Mouse (Mus musculus): Measurements from ENCODE around the gene Syf2. TPM values are rescaled to one million over a fixed set of nuclear protein-coding genes. Genes with fewer than 3 reads are reported as not detected.

Gene Syf2
- total and polyA plus RNA-seq, 3 experiments = 59.2 to 77.1 (median 76.1) TPM

- Histone ChIP-seq H3K27me3 (replicated peaks) (no peaks in the 10 kb centered on the region), H3K4me1 (ENCODE audit: control insufficient read depth in 1 of 2, insufficient read depth in 2 of 2) (peaks cover 7 to 56% of the 10 kb centered on the region in 2 experiments), H3K27ac (ENCODE audit: insufficient read depth, low read depth) (0 out of 2 replicates have a peak overlapping the region, but pooled peaks have one; percentile 39), H3K36me3 (replicated peaks in 1 of 2; ENCODE audit: control insufficient read depth in 1 of 2, insufficient read depth in 1 of 2, low read length in 1 of 2) (peaks cover 11 to 18% of the 10 kb centered on the region in 2 experiments), H3K9me3 (replicated peaks; ENCODE audit: low read length) (no peaks in the 10 kb centered on the region), H3K9ac (ENCODE audit: insufficient read depth, low read depth) (no peak overlapping the region), H3K4me2 (ENCODE audit: insufficient read depth, low read depth, poor library complexity, severe bottlenecking) (no peak overlapping the region), H3K4me3 (replicated peaks in 1 of 3; ENCODE audit: low read depth in 2 of 3, low read length in 2 of 3, poor library complexity in 1 of 3) (no peak overlapping the region), H3K79me2 (replicated peaks; ENCODE audit: control insufficient read depth, extremely low read depth, insufficient read depth, poor library complexity, severe bottlenecking) (peaks cover 20% of the 10 kb centered on the region)
- in situ Hi-C loops (cut with MboI; ENCODE audit: low pct_ligation_motif_present, low pct_unique_long_range_greater_than_20kb, low sequenced_read_pairs) (no loop called here), dilution Hi-C loops (cut with MboI; ENCODE audit: extremely low pct_ligation_motif_present, extremely low pct_unique_long_range_greater_than_20kb, low sequenced_read_pairs) (no loop called here)
- no peak for TF ChIP-seq CTCF (conservative IDR thresholded peaks at IDR 0.05 in 1 of 2, IDR thresholded peaks at IDR 0.05 in 1 of 2; ENCODE audit: low read depth in 2 of 2, low read length in 2 of 2)
- TF ChIP-seq MYC (IDR thresholded peaks at IDR 0.05; ENCODE audit: low read depth, low read length) = no peak
- no peak for TF ChIP-seq ZC3H11A (IDR thresholded peaks at IDR 0.05; ENCODE audit: low read depth, low read length)
- no peak for TF ChIP-seq NELFE (IDR thresholded peaks at IDR 0.05; ENCODE audit: low read depth, low read length)
- TF ChIP-seq USF1 (IDR thresholded peaks at IDR 0.05; ENCODE audit: low read depth, low read length) = no peak
- TF ChIP-seq GABPA (IDR thresholded peaks at IDR 0.05; ENCODE audit: insufficient replicate concordance, low read depth, low read length) = no peak
- no peak for TF ChIP-seq EP300 (IDR thresholded peaks at IDR 0.05; ENCODE audit: low read length)
- TF ChIP-seq USF2 (conservative IDR thresholded peaks at IDR 0.05; ENCODE audit: low read depth, low read length) = no peak
- no peak for TF ChIP-seq CHD1 (IDR thresholded peaks at IDR 0.05; ENCODE audit: low read depth, low read length)
- no peak for TF ChIP-seq HCFC1 (IDR thresholded peaks at IDR 0.05; ENCODE audit: low read depth, low read length)
- TF ChIP-seq NRF1 (IDR thresholded peaks at IDR 0.05; ENCODE audit: low read depth, low read length) = no peak
- no peak for TF ChIP-seq MEF2A (IDR thresholded peaks at IDR 0.05; ENCODE audit: borderline replicate concordance, low read depth, low read length)
- TF ChIP-seq ZMIZ1 (IDR thresholded peaks at IDR 0.05; ENCODE audit: low read depth, low read length) = no peak
- no peak for TF ChIP-seq MXI1 (IDR thresholded peaks at IDR 0.05; ENCODE audit: low read depth, low read length)
- no peak for TF ChIP-seq E2F4 (IDR thresholded peaks at IDR 0.05; ENCODE audit: insufficient replicate concordance, low read depth, low read length)
- no peak for DNase-seq (ENCODE audit: extremely low read depth)
Measured at GRCm38 (mm10) chr4:134920631-134921030, 10.1 kb upstream of the Syf2 start.

GRCm38 (mm10) chr4:134921703-134922102 is 9.0 kb upstream of the Syf2 start:
- TF ChIP-seq MAX (IDR thresholded peaks at IDR 0.05; ENCODE audit: low read length) (no peak), E2F4 (IDR thresholded peaks at IDR 0.05; ENCODE audit: insufficient replicate concordance, low read depth, low read length) (no peak), CTCF (conservative IDR thresholded peaks at IDR 0.05 in 1 of 2, IDR thresholded peaks at IDR 0.05 in 1 of 2; ENCODE audit: low read depth in 2 of 2, low read length in 2 of 2) (peak in 1 of 2 experiments; percentile 1; a peak in 1 of 4 replicates), ZNF384 (IDR thresholded peaks at IDR 0.05; ENCODE audit: low read depth, low read length) (no peak), KAT2A (IDR thresholded peaks at IDR 0.05; ENCODE audit: insufficient replicate concordance, low read length) (no peak), TBP (conservative IDR thresholded peaks at IDR 0.05; ENCODE audit: low read depth, low read length) (no peak)
- Histone ChIP-seq H3K36me3 (replicated peaks in 1 of 2; ENCODE audit: control insufficient read depth in 1 of 2, insufficient read depth in 1 of 2, low read length in 1 of 2) (peaks cover 19 to 28% of the 10 kb centered on the region in 2 experiments), H3K27me3 (replicated peaks) (no peaks in the 10 kb centered on the region), H3K4me3 (replicated peaks in 1 of 3; ENCODE audit: low read depth in 2 of 3, low read length in 2 of 3, poor library complexity in 1 of 3) (no peak overlapping the region), H3K4me2 (ENCODE audit: insufficient read depth, low read depth, poor library complexity, severe bottlenecking) (no peak overlapping the region), H3K79me2 (replicated peaks; ENCODE audit: control insufficient read depth, extremely low read depth, insufficient read depth, poor library complexity, severe bottlenecking) (peaks cover 29% of the 10 kb centered on the region), H3K9ac (ENCODE audit: insufficient read depth, low read depth) (no peak overlapping the region), H3K4me1 (ENCODE audit: control insufficient read depth in 1 of 2, insufficient read depth in 2 of 2) (peaks cover 9 to 62% of the 10 kb centered on the region in 2 experiments), H3K9me3 (replicated peaks; ENCODE audit: low read length) (no peaks in the 10 kb centered on the region), H3K27ac (ENCODE audit: insufficient read depth, low read depth) (no peak overlapping the region)
- in situ Hi-C loops (cut with MboI; ENCODE audit: low pct_ligation_motif_present, low pct_unique_long_range_greater_than_20kb, low sequenced_read_pairs) (no loop called here), dilution Hi-C loops (cut with MboI; ENCODE audit: extremely low pct_ligation_motif_present, extremely low pct_unique_long_range_greater_than_20kb, low sequenced_read_pairs) (no loop called here)
- no peak for DNase-seq (ENCODE audit: extremely low read depth)
